Comparison of ENCODE assay signal across 28 mouse cellular contexts in genomic region chr9:65252026-65252425, GRCm38 (mm10). TPM values are rescaled to one million over a fixed set of nuclear protein-coding genes. Genes with fewer than 3 reads are reported as not detected.
DNase-seq lines count a peak whose midpoint lies in the region.
"Had no signal": no experiment of that assay in that cellular context is flagged by ENCODE, and none has a peak within 500 bp of the region (broad histone marks: within the 10 kb centered on the region; RNA-seq: fewer than 3 reads in every experiment).

No protein-coding gene starts in this region.

- H3K4me3 ChIP-seq in embryonic facial prominence, embryonic 10.5 days = no peak overlapping the region
- H3K4me3 ChIP-seq: embryonic facial prominence, embryonic 12.5 days; heart, embryonic 13.5 days; hindbrain, embryonic 12.5 days; neural tube, embryonic 15.5 days had no signal

- H3K36me3 ChIP-seq in embryonic facial prominence, embryonic 10.5 days (replicated peaks) = no peaks in the 10 kb centered on the region
- H3K36me3 ChIP-seq: embryonic facial prominence, embryonic 12.5 days; heart, embryonic 13.5 days; hindbrain, embryonic 12.5 days; neural tube, embryonic 15.5 days had no signal

- 78% methylated on average over 3 of the region's 3 CpGs for WGBS in embryonic facial prominence, embryonic 10.5 days

- intact Hi-C loops in heart, postnatal 10 days (cut with DNase I) = no loop called here

- peaks cover 18% of the 10 kb centered on the region; the same call in 1 of the 2 replicates for H3K4me1 ChIP-seq in embryonic facial prominence, embryonic 10.5 days
- H3K4me1 ChIP-seq: embryonic facial prominence, embryonic 12.5 days; hindbrain, embryonic 12.5 days; neural tube, embryonic 15.5 days had no signal

- H3K27ac ChIP-seq in embryonic facial prominence, embryonic 10.5 days (replicated peaks) = no peak overlapping the region
- H3K27ac ChIP-seq: embryonic facial prominence, embryonic 12.5 days; heart, embryonic 13.5 days; hindbrain, embryonic 12.5 days; liver, embryonic 14.5 days; neural tube, embryonic 15.5 days had no signal

- H3K9me3 ChIP-seq in embryonic facial prominence, embryonic 10.5 days = no peaks in the 10 kb centered on the region
- H3K9me3 ChIP-seq: embryonic facial prominence, embryonic 12.5 days; heart, embryonic 13.5 days; hindbrain, embryonic 12.5 days; neural tube, embryonic 15.5 days had no signal

- DNase-seq in heart, postnatal 10 days = peak; percentile 31 to 34
- DNase-seq in heart, adult 8-10 months (ENCODE audit: low spot score) = no peak
- peak; percentile 77 to 83 for DNase-seq in adrenal gland, adult (ENCODE audit: inconsistent age in 2 of 2, low spot score in 1 of 2)
- DNase-seq in adrenal gland, postnatal 25 days = peak; percentile 63
- DNase-seq in right cerebral cortex, adult 18-20 months = no peak
- no peak for DNase-seq in embryonic facial prominence, embryonic 10.5 days (ENCODE audit: low spot score)
- DNase-seq in cerebellum, postnatal 14 days = no peak
- DNase-seq: cerebellum, adult 8-10 months; cerebellum, postnatal 36 days; heart, adult 18-20 months; kidney, adult 9 months; kidney, postnatal 14 days; layer of hippocampus, adult 9-11 months; liver; lung, adult 2 months; lung, postnatal 10 days; midbrain, embryonic 14.5 days; retina, postnatal 1 day; right cerebral cortex, postnatal 25 days; thymus, postnatal 14 days had no signal

- H3K27me3 ChIP-seq in embryonic facial prominence, embryonic 10.5 days (replicated peaks; ENCODE audit: low read depth, poor library complexity, severe bottlenecking) = no peaks in the 10 kb centered on the region
- H3K27me3 ChIP-seq: embryonic facial prominence, embryonic 12.5 days; heart, embryonic 13.5 days; hindbrain, embryonic 12.5 days; neural tube, embryonic 15.5 days had no signal

RNA-seq across cellular contexts. Expression of gene Cilp, which starts 13.0 kb away (rescaled TPM):
- total RNA-seq in heart, postnatal 10 days (2021) = 1 to 10 TPM; 5.4 to 6.6 TPM
- total RNA-seq in heart, adult 8-10 months (2022) = 1 to 10 TPM; 1.5 to 2.8 (median 2.4) TPM
- 4.0 and 4.3 TPM in 2 replicates for total RNA-seq in adrenal gland, postnatal 25 days (2021)
- polyA plus RNA-seq in embryonic facial prominence, embryonic 10.5 days (2016; fragmentation: Nextera tagmentation; extraction: Ambion mirVana) = 0.05 and 0.15 TPM in 2 replicates
- total RNA-seq: monocyte, adult 5-6 weeks had no signal
- polyA plus RNA-seq: activated CD4-positive, CD25-positive, alpha-beta regulatory T cell, adult 4 months; CD4-positive, CD25-positive, alpha-beta regulatory T cell, adult 4 months; heart, embryonic 13.5 days had no signal

RNA-seq across cellular contexts. Expression of gene Clpx, which starts 42.0 kb away (rescaled TPM):
- total RNA-seq in heart, postnatal 10 days (2021) = 10 to 100 TPM; 76.3 to 83.4 TPM
- total RNA-seq in heart, adult 8-10 months (2022) = 100 to 1,000 TPM in 2 of 4 experiments, 10 to 100 TPM in 2; 82.7 to 113 (median 100) TPM
- total RNA-seq in adrenal gland, postnatal 25 days (2021) = 57.3 and 57.5 TPM in 2 replicates
- polyA plus RNA-seq in embryonic facial prominence, embryonic 10.5 days (2016; fragmentation: Nextera tagmentation; extraction: Ambion mirVana) = 48.3 and 50.9 TPM in 2 replicates

RNA-seq across cellular contexts. Expression of gene Parp16, which starts 56.9 kb away (rescaled TPM):
- 1 to 10 TPM; 5.1 to 5.9 TPM for total RNA-seq in heart, postnatal 10 days (2021)
- total RNA-seq in heart, adult 8-10 months (2022) = 1 to 10 TPM; 3.4 to 4.5 (median 3.7) TPM
- 26.8 and 26.9 TPM in 2 replicates for total RNA-seq in adrenal gland, postnatal 25 days (2021)
- polyA plus RNA-seq in embryonic facial prominence, embryonic 10.5 days (2016; fragmentation: Nextera tagmentation; extraction: Ambion mirVana) = 8.2 and 8.3 TPM in 2 replicates

Comparison
In these comparisons a context has a peak if more than half of its experiments do, and no peak if none do; other contexts are left out.
1. DNase-seq: peak in heart, postnatal 10 days (2 of 2), adrenal gland, adult (2 of 2) and adrenal gland, postnatal 25 days (single experiment); none in heart, adult 8-10 months (single experiment), right cerebral cortex, adult 18-20 months (single experiment), embryonic facial prominence, embryonic 10.5 days (single experiment) and cerebellum, postnatal 14 days (0 of 2).